Mouse (Mus musculus): ENCODE results near the gene Cope. TPM values are rescaled to one million over a fixed set of nuclear protein-coding genes. Genes with fewer than 3 reads are reported as not detected.
A peak's percentile ranks its signal among the peaks of the same experiment; 100 is the strongest.

Gene Cope
- total RNA-seq, 1 experiment from 2014 or later = 104 TPM

DNA sequence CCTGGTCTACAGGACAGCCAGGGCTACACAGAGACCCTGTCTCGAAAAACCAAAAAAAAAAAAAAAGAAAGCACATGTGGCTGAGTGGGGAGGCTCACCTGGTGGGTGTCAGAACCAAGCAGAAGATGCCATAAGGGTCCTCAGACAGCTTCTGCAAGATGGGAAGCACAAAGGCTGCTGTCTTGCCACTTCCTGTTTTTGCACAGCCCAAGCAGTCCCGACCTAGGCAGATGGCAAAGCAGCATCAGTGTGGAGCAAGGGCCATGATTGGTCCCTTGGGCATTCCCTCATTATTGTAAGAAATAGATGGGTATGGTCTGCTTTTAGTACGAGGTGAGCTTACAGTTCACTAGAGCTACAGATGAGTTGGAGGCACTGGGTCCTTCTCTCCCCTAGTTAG, 1.4 kb upstream of the Cope start:
- ATAC-seq (replicated peaks; ENCODE audit: low read depth, poor library complexity, severe bottlenecking) = 0 out of 2 replicates have a peak, but pooled peaks have one; percentile 20

- no peak for ATAC-seq (replicated peaks; ENCODE audit: low read depth, poor library complexity, severe bottlenecking)
Observed at GRCm38 (mm10) chr8:70302901-70303300, 583 bp downstream of the Cope start.

GRCm38 (mm10) chr8:70309311-70309710, 7.0 kb downstream of the Cope start:
- ATAC-seq (replicated peaks; ENCODE audit: low read depth, poor library complexity, severe bottlenecking) = peak; percentile 64; the same call in 1 of the 2 replicates

DNA sequence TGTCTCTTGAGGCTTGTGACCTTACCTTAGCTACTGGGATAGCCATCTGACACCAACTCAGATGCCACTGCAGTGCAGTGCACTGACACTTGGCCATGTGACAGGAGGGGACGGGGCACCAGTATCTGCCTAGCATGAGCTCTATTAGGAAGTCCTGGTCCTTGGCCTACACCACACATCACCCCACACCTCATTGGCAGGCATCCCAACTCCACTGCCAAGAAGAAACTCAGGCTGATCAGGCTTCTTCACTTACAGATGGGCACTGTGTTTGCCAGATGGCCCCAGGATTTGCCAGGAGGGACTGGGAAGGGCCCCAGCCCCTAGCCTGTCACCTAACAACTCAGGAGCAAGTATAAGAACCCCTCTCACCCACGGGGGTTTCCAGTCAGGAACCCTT, 11.1 kb downstream of the Cope start:
- no peak for ATAC-seq (replicated peaks; ENCODE audit: low read depth, poor library complexity, severe bottlenecking)

DNA sequence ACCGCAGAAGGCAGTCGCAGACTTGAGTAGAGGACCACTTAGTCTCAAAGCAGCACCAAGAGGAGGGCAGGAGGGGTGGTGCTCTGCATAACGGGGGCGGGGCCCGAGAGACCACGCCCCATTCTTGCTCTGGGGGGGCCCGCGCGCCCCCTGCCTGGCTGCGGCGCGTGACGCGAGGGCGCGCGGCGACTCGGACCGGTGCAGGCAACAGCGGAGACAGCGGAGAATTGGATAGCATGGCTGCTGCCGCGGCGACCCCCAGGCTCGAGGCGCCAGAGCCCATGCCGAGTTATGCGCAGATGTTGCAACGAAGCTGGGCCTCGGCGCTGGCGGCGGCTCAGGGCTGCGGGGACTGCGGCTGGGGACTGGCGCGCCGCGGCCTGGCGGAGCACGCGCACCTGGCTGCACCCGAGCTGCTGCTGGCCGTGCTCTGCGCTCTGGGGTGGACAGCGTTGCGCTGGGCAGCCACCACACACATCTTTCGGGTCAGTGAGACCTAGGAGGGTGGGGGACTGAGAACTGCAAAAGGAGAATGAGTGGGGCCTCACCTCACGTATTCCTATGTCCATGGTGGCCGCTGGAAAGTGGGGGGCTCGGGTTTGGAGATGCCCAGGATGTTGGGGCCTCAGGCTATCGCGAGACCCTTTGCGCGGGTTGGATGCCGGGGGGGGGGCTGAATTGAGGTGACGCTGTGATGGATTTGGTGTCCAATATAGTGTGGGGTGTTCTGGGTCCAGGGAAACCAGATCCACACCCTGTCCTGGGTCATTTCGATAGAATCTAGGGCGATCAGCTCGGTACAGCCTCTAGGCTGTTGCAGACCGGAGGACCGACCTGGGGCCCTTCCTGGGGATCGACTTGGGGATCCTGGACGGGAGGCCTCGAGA, 13.5 kb downstream of the Cope start, which contains the start of gene Cers1:
Gene Cers1 (plus strand): TSS at position 152 of the 887 bp plus-strand sequence.
- ATAC-seq (replicated peaks; ENCODE audit: low read depth, poor library complexity, severe bottlenecking) = peak; percentile 54

DNA sequence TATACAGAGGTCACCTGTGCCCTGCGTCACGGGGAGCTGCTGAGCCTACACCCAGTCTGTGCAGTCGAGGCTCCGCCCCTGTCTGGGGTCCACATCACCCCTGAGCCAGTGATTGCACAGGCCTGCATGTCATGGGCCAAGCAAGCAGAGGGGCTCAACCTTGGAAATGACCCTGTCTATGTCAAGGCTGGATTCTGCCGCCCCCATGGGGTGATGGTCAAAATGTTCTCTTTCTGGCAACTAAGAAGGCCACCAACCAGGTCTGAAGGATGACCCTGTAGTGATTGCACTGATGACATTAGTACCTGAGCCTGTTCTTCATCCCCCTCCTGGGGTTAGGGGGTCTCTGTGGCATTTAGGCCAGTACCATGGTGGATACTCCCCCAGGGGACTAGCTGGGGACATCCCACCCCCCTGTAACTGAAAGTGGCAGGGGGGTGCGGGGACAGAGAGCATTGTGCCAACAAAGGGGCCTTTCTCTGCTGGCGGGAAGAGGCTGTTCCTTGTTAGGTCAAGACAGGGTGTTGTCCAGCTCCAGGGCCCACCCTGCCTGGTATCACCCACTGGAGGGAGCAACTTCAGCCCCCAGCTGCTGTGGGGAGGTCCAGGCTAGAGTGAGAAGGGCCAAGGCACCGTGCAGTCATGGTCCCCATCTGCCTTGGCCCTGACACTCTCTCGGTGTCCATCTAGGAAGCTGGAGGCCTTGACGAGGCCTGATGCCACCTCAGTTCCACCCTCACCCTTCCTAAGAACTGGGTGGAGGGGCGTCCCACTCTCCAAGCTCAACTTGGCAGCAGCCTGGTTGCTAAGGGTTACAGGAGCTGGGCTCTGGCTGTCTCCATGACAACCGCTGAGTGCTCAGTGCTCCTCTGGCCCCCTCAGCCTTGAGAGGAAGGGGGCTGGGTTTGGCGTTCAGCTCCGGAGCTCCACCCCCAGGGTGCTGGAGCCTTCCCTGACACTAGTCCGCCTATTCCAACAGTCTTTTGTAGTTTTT, 14.5 kb downstream of the Cope start:
- ATAC-seq (replicated peaks; ENCODE audit: low read depth, poor library complexity, severe bottlenecking) = peak; percentile 27

GRCm38 (mm10) chr8:70317872-70318271, 15.6 kb downstream of the Cope start:
- ATAC-seq (replicated peaks; ENCODE audit: low read depth, poor library complexity, severe bottlenecking) = no peak

- 0 out of 2 replicates have a peak, but pooled peaks have one; percentile 36 for ATAC-seq (replicated peaks; ENCODE audit: low read depth, poor library complexity, severe bottlenecking)
Observed at GRCm38 (mm10) chr8:70323716-70324115, 21.4 kb downstream of the Cope start.

GRCm38 (mm10) chr8:70327512-70327911, 25.2 kb downstream of the Cope start:
- ATAC-seq (replicated peaks; ENCODE audit: low read depth, poor library complexity, severe bottlenecking) = no peak

- ATAC-seq (replicated peaks; ENCODE audit: low read depth, poor library complexity, severe bottlenecking) = no peak
Observed at GRCm38 (mm10) chr8:70329124-70329834, 27.0 kb downstream of the Cope start, which contains the start of gene Gdf1. TSS of gene Gdf1 (plus strand) at chr8:70329817.

DNA sequence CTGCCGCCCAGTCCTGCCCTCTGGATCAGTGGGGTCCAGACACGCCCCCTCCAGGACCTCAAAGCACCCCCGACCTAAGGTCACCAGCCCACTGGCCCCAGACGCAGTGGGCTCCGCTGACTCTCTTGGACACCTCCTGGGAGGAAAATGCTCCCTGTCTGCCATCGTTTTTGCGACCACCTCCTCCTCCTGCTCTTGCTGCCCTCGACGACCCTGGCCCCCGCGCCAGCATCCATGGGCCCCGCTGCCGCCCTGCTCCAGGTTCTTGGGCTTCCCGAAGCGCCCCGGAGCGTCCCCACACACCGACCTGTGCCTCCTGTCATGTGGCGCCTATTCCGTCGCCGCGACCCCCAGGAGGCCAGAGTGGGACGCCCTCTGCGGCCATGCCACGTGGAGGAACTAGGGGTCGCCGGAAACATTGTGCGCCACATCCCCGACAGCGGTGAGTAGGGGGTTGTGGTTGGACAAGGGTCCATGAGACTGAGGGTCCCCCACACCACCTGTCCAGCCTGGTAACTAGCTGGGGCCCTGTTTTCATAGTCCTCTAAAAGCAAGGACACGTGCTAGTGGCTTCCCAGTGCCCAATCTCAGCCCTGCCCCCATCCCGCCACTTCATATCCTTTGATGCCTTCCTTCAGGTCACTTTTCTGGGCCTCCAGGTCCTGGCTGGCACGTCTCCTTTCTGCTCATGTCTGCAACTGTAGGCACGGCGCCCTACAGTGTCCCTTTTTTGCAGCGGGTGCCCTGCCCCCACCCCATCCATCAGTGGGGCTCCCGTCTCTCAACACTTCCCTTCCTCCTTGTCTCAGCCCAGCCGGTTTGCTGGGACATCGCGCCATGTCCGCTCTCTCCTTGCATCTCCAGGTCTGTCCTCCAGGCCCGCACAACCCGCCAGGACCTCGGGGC, 27.8 kb downstream of the Cope start:
- peak; percentile 9; the same call in 1 of the 2 replicates for ATAC-seq (replicated peaks; ENCODE audit: low read depth, poor library complexity, severe bottlenecking)

GRCm38 (mm10) chr8:70330741-70331364, 28.5 kb downstream of the Cope start:
- ATAC-seq (replicated peaks; ENCODE audit: low read depth, poor library complexity, severe bottlenecking) = peak; percentile 37; the same call in 1 of the 2 replicates

- ATAC-seq (replicated peaks; ENCODE audit: low read depth, poor library complexity, severe bottlenecking) = no peak
Observed at GRCm38 (mm10) chr8:70331526-70331925, 29.2 kb downstream of the Cope start.

- ATAC-seq (replicated peaks; ENCODE audit: low read depth, poor library complexity, severe bottlenecking) = no peak
Observed at GRCm38 (mm10) chr8:70332070-70332877, 30.0 kb downstream of the Cope start.

GRCm38 (mm10) chr8:70332878-70333202, 30.5 kb downstream of the Cope start:
- no peak for ATAC-seq (replicated peaks; ENCODE audit: low read depth, poor library complexity, severe bottlenecking)

DNA sequence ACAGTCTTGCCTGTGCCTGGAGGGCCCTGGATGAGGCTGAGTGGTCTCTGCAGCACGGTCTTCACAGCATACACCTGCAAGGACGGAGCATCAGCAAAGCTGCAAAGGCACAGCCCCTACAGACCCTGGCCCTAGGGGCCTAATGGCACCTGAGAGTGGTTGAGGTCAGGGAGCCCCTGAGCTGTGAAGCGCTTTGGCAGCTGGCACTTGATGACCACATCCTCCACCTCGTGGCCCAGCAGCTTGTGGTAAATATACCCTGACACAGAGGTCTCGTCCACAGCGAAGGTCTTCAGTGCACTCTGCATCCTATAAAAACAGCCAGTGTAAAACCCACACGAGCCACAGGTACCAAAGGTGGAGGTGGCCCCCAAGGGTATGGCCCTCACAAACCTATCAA, 36.6 kb downstream of the Cope start:
- no peak for ATAC-seq (replicated peaks; ENCODE audit: low read depth, poor library complexity, severe bottlenecking)

DNA sequence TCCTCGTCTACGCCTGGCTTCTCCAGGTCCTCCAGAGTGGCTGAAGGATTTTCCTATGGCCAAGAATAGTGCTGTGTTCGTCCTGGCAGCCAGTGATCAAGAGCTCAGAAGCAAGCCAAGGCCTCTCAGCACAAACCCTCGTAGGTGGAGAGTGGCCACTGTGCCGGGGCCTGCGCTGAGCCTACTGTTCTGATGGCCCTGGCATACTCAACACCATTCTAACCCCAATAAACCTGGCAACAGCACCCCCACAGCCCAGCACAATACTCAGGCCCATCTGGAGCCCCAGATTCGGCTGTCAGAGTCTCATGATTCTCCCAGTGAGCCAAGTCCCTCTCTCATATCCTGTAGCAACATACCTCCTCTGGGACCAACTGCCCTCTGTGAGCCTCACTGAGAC, 38.3 kb downstream of the Cope start:
- no peak for ATAC-seq (replicated peaks; ENCODE audit: low read depth, poor library complexity, severe bottlenecking)

DNA sequence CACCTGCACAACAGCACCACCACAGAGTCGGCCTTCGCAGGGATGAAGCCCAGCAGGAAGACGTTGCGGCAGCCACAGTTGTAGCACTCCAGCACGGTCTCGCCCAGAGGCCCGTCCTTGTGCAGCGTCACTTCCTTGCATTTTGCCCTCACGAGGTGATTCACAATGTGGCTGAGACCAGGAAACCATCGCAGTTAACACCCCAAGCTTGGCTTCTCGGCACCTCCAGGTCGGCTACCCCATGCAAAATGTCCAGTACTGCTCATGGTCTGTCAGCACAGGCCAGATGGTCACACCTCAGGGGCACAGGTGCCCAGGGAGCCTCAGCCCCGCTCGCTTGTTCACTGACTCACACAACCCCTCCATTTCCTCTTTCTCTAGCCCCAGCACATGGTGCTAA, 39.7 kb downstream of the Cope start:
- 0 out of 2 replicates have a peak, but pooled peaks have one; percentile 31 for ATAC-seq (replicated peaks; ENCODE audit: low read depth, poor library complexity, severe bottlenecking)
